Comparison of ENCODE assay signal across 11 mouse cellular contexts in genomic region chr2:160610012-160610411, GRCm38 (mm10). TPM values are rescaled to one million over a fixed set of nuclear protein-coding genes. Genes with fewer than 3 reads are reported as not detected.
DNase-seq lines count a peak whose midpoint lies in the region; ATAC-seq and TF ChIP-seq lines count a peak whose summit lies in the region.
"Had no signal": no experiment of that assay in that cellular context is flagged by ENCODE, and none has a peak within 500 bp of the region (broad histone marks: within the 10 kb centered on the region; RNA-seq: fewer than 3 reads in every experiment).

No protein-coding gene starts in this region.

- peak; percentile 62 for ATAC-seq in lung, embryonic 14.5 days (ENCODE audit: insufficient read depth)
- peak; percentile 82; the same call in 1 of the 2 replicates for ATAC-seq in hindbrain, embryonic 15.5 days (ENCODE audit: low FRiP score, low read depth)
- ATAC-seq: inflammation-experienced regulatory T-cells, adult 6 months had no signal

- H3K27me3 ChIP-seq in lung, embryonic 14.5 days (ENCODE audit: insufficient read depth, low read length): no peaks in the 10 kb centered on the region
- no peaks in the 10 kb centered on the region for H3K27me3 ChIP-seq in hindbrain, embryonic 15.5 days

- H3K4me1 ChIP-seq in lung, embryonic 14.5 days (ENCODE audit: insufficient read depth): no peaks in the 10 kb centered on the region
- no peaks in the 10 kb centered on the region for H3K4me1 ChIP-seq in hindbrain, embryonic 15.5 days (replicated peaks)

- H3K36me3 ChIP-seq in lung, embryonic 14.5 days (ENCODE audit: insufficient read depth): no peaks in the 10 kb centered on the region
- no peaks in the 10 kb centered on the region for H3K36me3 ChIP-seq in hindbrain, embryonic 15.5 days
- H3K36me3 ChIP-seq: liver, embryonic 15.5 days had no signal

- TF ChIP-seq CTCF in lung, embryonic 14.5 days (IDR thresholded peaks at IDR 0.05; ENCODE audit: low read depth): no peak

- peak; percentile 75 to 87 for DNase-seq in cerebellum, postnatal 14 days
- DNase-seq in cerebellum, adult 8-10 months: no peak
- peak; percentile 39 for DNase-seq in lung, embryonic 14.5 days
- DNase-seq in lung, postnatal 14 days: no peak
- peak; percentile 28 for DNase-seq in brain, adult 2 months (ENCODE audit: low read depth, low spot score)
- no peak for DNase-seq in urinary bladder, postnatal 10 days (ENCODE audit: low spot score)
- DNase-seq in kidney, adult 18-20 months: no peak

- 55% methylated on average over 2 of the region's 2 CpGs for WGBS in lung, embryonic 14.5 days
- WGBS in hindbrain, embryonic 15.5 days: 52% methylated on average over 2 of the region's 2 CpGs

- no peaks in the 10 kb centered on the region for H3K9me3 ChIP-seq in lung, embryonic 14.5 days (ENCODE audit: low read depth, low read length)
- H3K9me3 ChIP-seq in hindbrain, embryonic 15.5 days: no peaks in the 10 kb centered on the region
- H3K9me3 ChIP-seq: liver, embryonic 15.5 days had no signal

- no peak overlapping the region for H3K4me2 ChIP-seq in lung, embryonic 14.5 days
- no peak overlapping the region for H3K4me2 ChIP-seq in hindbrain, embryonic 15.5 days
- H3K4me2 ChIP-seq: liver, embryonic 15.5 days had no signal

- H3K4me3 ChIP-seq in lung, embryonic 14.5 days (ENCODE audit: low read depth, low read length): no peak overlapping the region
- H3K4me3 ChIP-seq in hindbrain, embryonic 15.5 days: no peak overlapping the region
- H3K4me3 ChIP-seq: erythroblast, embryonic 14.5 days; liver, embryonic 15.5 days had no signal

- H3K27ac ChIP-seq in lung, embryonic 14.5 days (ENCODE audit: low read depth): no peak overlapping the region
- H3K27ac ChIP-seq in hindbrain, embryonic 15.5 days (replicated peaks): no peak overlapping the region
- H3K27ac ChIP-seq: liver, embryonic 15.5 days had no signal

- H3K9ac ChIP-seq in lung, embryonic 14.5 days: no peak overlapping the region
- H3K9ac ChIP-seq in hindbrain, embryonic 15.5 days: no peak overlapping the region
- H3K9ac ChIP-seq: liver, embryonic 15.5 days had no signal

RNA-seq across cellular contexts. Expression of gene Top1, which starts 35.7 kb away (rescaled TPM):
- 77.6 and 83.0 TPM in 2 replicates for polyA plus RNA-seq in lung, embryonic 14.5 days (2014; fragmentation: Nextera tagmentation; extraction: Ambion mirVana)
- 66.2 and 69.7 TPM in 2 replicates for polyA plus RNA-seq in hindbrain, embryonic 15.5 days (2015; fragmentation: Nextera tagmentation; extraction: Ambion mirVana)

Comparison
In these comparisons a context has a peak if more than half of its experiments do, and no peak if none do; other contexts are left out.
1. DNase-seq: peak in cerebellum, postnatal 14 days (2 of 2), lung, embryonic 14.5 days (single experiment) and brain, adult 2 months (single experiment); none in cerebellum, adult 8-10 months (single experiment), lung, postnatal 14 days (single experiment), urinary bladder, postnatal 10 days (single experiment) and kidney, adult 18-20 months (single experiment).